Mouse (Mus musculus) layer of hippocampus, postnatal 10 days (tissue): Measurements from ENCODE around the gene Ptgis. TPM values are rescaled to one million over a fixed set of nuclear protein-coding genes. Genes with fewer than 3 reads are reported as not detected.
A peak's percentile ranks its signal among the peaks of the same experiment; 100 is the strongest.

Experiments used
- DNase-seq, 2 experiments: peaks; one replicate each; pipeline ENCODE4 v3.0.0; 2021; ENCODE audit warnings: low spot score in 2 of 2
- total RNA-seq, 2 experiments: library from RNA; stranded (reverse); gene quantifications; 2 replicates each; pipeline ENCODE4 v1.2.3; 2021

Gene Ptgis
- total RNA-seq, 2 experiments from 2014 or later = 2.3 to 2.8 TPM

- no peak for DNase-seq
These were observed 41.6 kb downstream of the Ptgis start for GRCm38 (mm10) chr2:167198660-167199427.

GRCm38 (mm10) chr2:167193361-167193760 is 47.0 kb downstream of the Ptgis start:
- DNase-seq = no peak

- peak; percentile 88 to 92 for DNase-seq
These were observed 50.4 kb downstream of the Ptgis start, which contains the start of gene Kcnb1 for GRCm38 (mm10) chr2:167190076-167190399. Gene Kcnb1 (minus strand): TSS chr2:167190155.

- DNase-seq = peak; percentile 36 to 59
These were observed 50.9 kb downstream of the Ptgis start for GRCm38 (mm10) chr2:167189291-167190075.

GRCm38 (mm10) chr2:167188315-167189207 is 51.8 kb downstream of the Ptgis start:
- DNase-seq = peak; percentile 66 to 78

GRCm38 (mm10) chr2:167187119-167187518 is 53.3 kb downstream of the Ptgis start:
- DNase-seq = no peak

- DNase-seq = no peak
These were observed 53.9 kb downstream of the Ptgis start for GRCm38 (mm10) chr2:167186544-167186943.

GRCm38 (mm10) chr2:167186003-167186402 is 54.4 kb downstream of the Ptgis start:
- DNase-seq = no peak

GRCm38 (mm10) chr2:167185432-167185831 is 55.0 kb downstream of the Ptgis start:
- no peak for DNase-seq

GRCm38 (mm10) chr2:167181662-167182389 is 58.6 kb downstream of the Ptgis start:
- no peak for DNase-seq

GRCm38 (mm10) chr2:167181096-167181495 is 59.3 kb downstream of the Ptgis start:
- DNase-seq = no peak

- no peak for DNase-seq
These were observed 61.1 kb downstream of the Ptgis start for GRCm38 (mm10) chr2:167179301-167179700.

- DNase-seq = no peak
These were observed 63.2 kb downstream of the Ptgis start for GRCm38 (mm10) chr2:167177231-167177641.

GRCm38 (mm10) chr2:167175284-167175683 is 65.1 kb downstream of the Ptgis start:
- DNase-seq = no peak

- no peak for DNase-seq
These were observed 67.1 kb downstream of the Ptgis start for GRCm38 (mm10) chr2:167173051-167173875.

GRCm38 (mm10) chr2:167167515-167168212 is 72.7 kb downstream of the Ptgis start:
- DNase-seq = no peak

- DNase-seq = no peak
These were observed 76.8 kb downstream of the Ptgis start for GRCm38 (mm10) chr2:167163600-167163999.

- no peak for DNase-seq
These were observed 77.3 kb downstream of the Ptgis start for GRCm38 (mm10) chr2:167163134-167163533.

GRCm38 (mm10) chr2:167162516-167163021 is 77.8 kb downstream of the Ptgis start:
- peak; percentile 49 to 71 for DNase-seq
